Mouse (Mus musculus) liver, adult 2 months (tissue): Measurements from ENCODE around the gene 1700030J22Rik. TPM values are rescaled to one million over a fixed set of nuclear protein-coding genes. Genes with fewer than 3 reads are reported as not detected.

Source experiments
- DNase-seq: peaks from one replicate; pipeline ENCODE4 v3.0.0-alpha.2; 2011; ENCODE audit warnings: low read depth, low spot score; ENCODE audit errors: extremely low read depth
- H3K27ac ChIP-seq: fragments of 200-500 bp; replicated peaks from 2 replicates; pipeline ENCODE4 v1.5.1; 2012; ENCODE audit warnings: low read depth, mild to moderate bottlenecking, control low read depth, inconsistent platforms, low read length; ENCODE audit not compliant: insufficient read depth
- H3K27me3 ChIP-seq: fragments of 200-500 bp; 2 replicates; pipeline ENCODE4 v1.6.1; 2012; ENCODE audit warnings: mild to moderate bottlenecking, moderate library complexity, low read length, inconsistent platforms; ENCODE audit not compliant: control insufficient read depth, insufficient read depth
- H3K36me3 ChIP-seq: fragments of 200-500 bp; 2 replicates; pipeline ENCODE4 v1.6.1; 2012; ENCODE audit warnings: low read length, inconsistent platforms; ENCODE audit not compliant: control insufficient read depth, insufficient read depth
- H3K4me1 ChIP-seq: fragments of 200-500 bp; 2 replicates; pipeline ENCODE4 v1.6.1; 2011; ENCODE audit warnings: low read length; ENCODE audit not compliant: control insufficient read depth, insufficient read depth
- H3K4me3 ChIP-seq: fragments of 200-500 bp; 2 replicates; pipeline ENCODE4 v1.5.1; 2011; ENCODE audit warnings: low read depth, mild to moderate bottlenecking, control low read depth, low read length, moderate library complexity; ENCODE audit not compliant: insufficient read depth
- H3K79me2 ChIP-seq: fragments of 200-500 bp; 2 replicates; pipeline ENCODE4 v1.6.1; 2012; ENCODE audit warnings: inconsistent platforms, mild to moderate bottlenecking, low read length, moderate library complexity; ENCODE audit not compliant: control insufficient read depth, insufficient read depth
- H3K9ac ChIP-seq: fragments of 200-500 bp; 2 replicates; pipeline ENCODE4 v1.6.1; 2012; ENCODE audit warnings: low read depth, mild to moderate bottlenecking, control low read depth, inconsistent platforms, low read length
- CTCF ChIP-seq: fragments of 200-500 bp; IDR thresholded peaks from 2 replicates; pipeline ENCODE4 v1.5.1; 2011; ENCODE audit warnings: low read depth, low read length, control low read depth
- POLR2A ChIP-seq: fragments of 200-500 bp; IDR thresholded peaks from 2 replicates; pipeline ENCODE4 v1.6.1; 2011; ENCODE audit warnings: low read length, control low read depth; ENCODE audit not compliant: insufficient read depth; ENCODE audit errors: extremely low read depth
- WGBS: fragments of 180-500 bp; shearing (Covaris S2); methylation state at CpG from one replicate; pipeline ENCODE4 v1.1.7; 2018; 5-methylcytosine and 5-hydroxymethylcytosine counted together
- polyA plus RNA-seq: library from polyadenylated mRNA; depleted of rRNA; stranded (reverse); fragments of >200 nt; gene quantifications from 2 replicates; pipeline ENCODE4 v1.2.3, GENCODE M21; 2012
- total RNA-seq: library from RNA; depleted of rRNA; stranded (reverse); fragments of >200 nt; gene quantifications from 2 replicates; pipeline ENCODE4 v1.2.3, GENCODE M21; 2014

Gene 1700030J22Rik
- total and polyA plus RNA-seq, 2 experiments, result 0.15 to 0.18 TPM

- TF ChIP-seq CTCF, result no peak
- TF ChIP-seq POLR2A, result no peak
- H3K4me3 ChIP-seq, result no peak overlapping the region; the same call in 1 of the 2 replicates
These were observed 9.2 kb downstream of the 1700030J22Rik start for GRCm38 (mm10) chr8:116969531-116969930.

GRCm38 (mm10) chr8:116954415-116954814 is 24.3 kb downstream of the 1700030J22Rik start:
- no peak overlapping the region for H3K27ac ChIP-seq
- H3K36me3 ChIP-seq, result peaks cover 9% of the 10 kb centered on the region
- H3K9ac ChIP-seq, result no peak overlapping the region

More at GRCm38 (mm10) chr8:116969531-116969930, 9.2 kb downstream of the 1700030J22Rik start:
- Histone ChIP-seq H3K4me1 (peaks cover 5% of the 10 kb centered on the region; the same call in 1 of the 2 replicates), H3K27ac (peak overlapping the region; percentile 74), H3K27me3 (no peaks in the 10 kb centered on the region), H3K9ac (peak overlapping the region; percentile 26), H3K36me3 (no peaks in the 10 kb centered on the region), H3K79me2 (no peaks in the 10 kb centered on the region)
- peak; percentile 88 for DNase-seq
- 24% methylated on average over 6 of the region's 6 CpGs for WGBS

GRCm38 (mm10) chr8:116952428-116952827 is 26.3 kb downstream of the 1700030J22Rik start:
- H3K79me2 ChIP-seq, result peaks cover 10% of the 10 kb centered on the region; the same call in 1 of the 2 replicates
- no peak overlapping the region for H3K4me3 ChIP-seq
- H3K4me1 ChIP-seq, result no peaks in the 10 kb centered on the region
- 94% methylated on average over 8 of the region's 8 CpGs for WGBS
- no peak for TF ChIP-seq POLR2A
- no peak for TF ChIP-seq CTCF
- no peak for DNase-seq
- peaks cover 9% of the 10 kb centered on the region for H3K36me3 ChIP-seq
- H3K9ac ChIP-seq, result no peak overlapping the region
- no peaks in the 10 kb centered on the region for H3K27me3 ChIP-seq
- no peak overlapping the region for H3K27ac ChIP-seq

More at GRCm38 (mm10) chr8:116954415-116954814, 24.3 kb downstream of the 1700030J22Rik start:
- no peak overlapping the region for H3K4me3 ChIP-seq
- peaks cover 7% of the 10 kb centered on the region; the same call in 1 of the 2 replicates for H3K79me2 ChIP-seq
- DNase-seq, result no peak
- H3K27me3 ChIP-seq, result no peaks in the 10 kb centered on the region
- 92% methylated on average over 9 of the region's 9 CpGs for WGBS
- H3K4me1 ChIP-seq, result no peaks in the 10 kb centered on the region
- TF ChIP-seq CTCF, result no peak
- TF ChIP-seq POLR2A, result no peak

DNA sequence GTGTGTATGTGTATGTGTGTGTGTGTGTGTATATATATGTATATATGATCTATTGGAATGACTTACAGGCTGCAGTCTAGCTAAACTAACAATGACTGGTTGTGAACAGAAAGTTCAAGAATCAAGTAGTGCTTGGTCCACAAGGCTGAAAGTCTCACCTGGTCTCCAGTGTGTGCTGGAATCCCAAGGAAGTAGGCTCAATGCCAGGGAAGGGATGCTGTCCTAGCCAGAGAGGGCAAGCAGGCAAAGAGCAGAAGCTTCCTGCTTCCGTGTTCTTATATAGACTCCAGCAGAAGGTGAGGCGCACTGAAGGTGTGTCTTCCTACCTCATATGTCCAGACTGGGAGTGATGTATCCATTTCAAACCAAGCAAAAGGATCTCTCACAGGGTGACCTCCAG is 27.0 kb downstream of the 1700030J22Rik start:
- no peak overlapping the region for H3K4me3 ChIP-seq
- WGBS, result 81% methylated on average over 2 of the region's 2 CpGs
- DNase-seq, result no peak
- no peak overlapping the region for H3K27ac ChIP-seq
- H3K9ac ChIP-seq, result no peak overlapping the region
- TF ChIP-seq CTCF, result no peak
- TF ChIP-seq POLR2A, result no peak
- no peaks in the 10 kb centered on the region for H3K4me1 ChIP-seq
- H3K36me3 ChIP-seq, result peaks cover 7% of the 10 kb centered on the region
- H3K79me2 ChIP-seq, result peaks cover 10% of the 10 kb centered on the region; the same call in 1 of the 2 replicates
- H3K27me3 ChIP-seq, result no peaks in the 10 kb centered on the region

DNA sequence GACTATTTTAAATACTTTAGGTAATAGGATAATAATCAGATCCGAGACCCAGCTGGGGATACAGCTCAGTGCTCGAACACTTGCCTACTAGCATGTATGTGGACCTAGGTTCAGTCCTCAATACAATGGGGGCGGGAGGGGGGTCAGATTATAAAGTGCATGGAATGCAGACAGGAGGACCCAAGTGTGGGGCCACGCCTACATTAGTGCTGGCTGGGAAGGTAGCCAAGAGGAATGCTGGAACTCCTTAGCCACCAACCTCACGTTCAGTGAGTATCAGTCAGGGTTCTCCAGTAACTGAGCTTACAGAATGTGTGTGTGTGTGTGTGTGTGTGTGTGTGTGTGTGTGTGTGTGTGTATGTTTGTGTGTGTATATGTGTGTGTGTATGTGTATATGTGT is 27.4 kb downstream of the 1700030J22Rik start:
- Histone ChIP-seq H3K27ac (no peak overlapping the region), H3K27me3 (no peaks in the 10 kb centered on the region), H3K79me2 (peaks cover 10% of the 10 kb centered on the region; the same call in 1 of the 2 replicates), H3K9ac (no peak overlapping the region), H3K4me1 (no peaks in the 10 kb centered on the region), H3K4me3 (no peak overlapping the region), H3K36me3 (peaks cover 7% of the 10 kb centered on the region)
- TF ChIP-seq CTCF (no peak), POLR2A (no peak)
- no peak for DNase-seq
- 73% methylated on average over 5 of the region's 5 CpGs for WGBS

- DNase-seq, result no peak
- 82% methylated on average over 7 of the region's 7 CpGs for WGBS
- H3K4me3 ChIP-seq, result no peak overlapping the region
- H3K9ac ChIP-seq, result no peak overlapping the region
- TF ChIP-seq POLR2A (no peak), CTCF (no peak)
- no peaks in the 10 kb centered on the region for H3K36me3 ChIP-seq
- H3K27me3 ChIP-seq, result no peaks in the 10 kb centered on the region
- peaks cover 31% of the 10 kb centered on the region; the same call in 1 of the 2 replicates for H3K79me2 ChIP-seq
- H3K4me1 ChIP-seq, result peaks cover 11% of the 10 kb centered on the region; the same call in 1 of the 2 replicates
- H3K27ac ChIP-seq, result no peak overlapping the region
These were observed 31.2 kb downstream of the 1700030J22Rik start for GRCm38 (mm10) chr8:116947589-116947988.
